Mouse (Mus musculus): ENCODE results near the gene Dpf3. TPM values are rescaled to one million over a fixed set of nuclear protein-coding genes. Genes with fewer than 3 reads are reported as not detected.

Gene Dpf3
- total RNA-seq, 2 experiments from 2014 or later, result 17.4 to 21.3 TPM

GRCm38 (mm10) chr12:83241022-83241421 is 246.5 kb downstream of the Dpf3 start:
- intact Hi-C loops (cut with DNase I), result no loop called here

DNA sequence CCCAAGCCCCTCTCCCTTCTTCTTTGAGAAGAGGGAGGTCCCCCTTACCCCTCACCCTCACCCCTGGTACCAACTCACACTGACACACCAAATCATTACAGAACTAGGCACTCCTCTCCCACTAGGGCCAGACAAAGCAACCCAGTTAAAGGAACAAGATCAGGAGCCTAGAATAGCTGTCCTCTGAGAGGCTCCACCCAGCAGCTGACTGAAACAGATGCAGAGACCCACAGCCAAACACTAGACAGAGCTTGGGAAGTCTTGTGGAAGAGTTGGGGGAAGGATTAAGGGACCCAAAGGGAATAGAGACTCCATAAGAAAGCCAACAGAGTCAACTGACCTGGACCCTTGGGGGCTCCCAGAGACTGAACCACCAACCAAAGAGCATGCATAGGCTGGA is 246.9 kb downstream of the Dpf3 start:
- intact Hi-C loops (cut with DNase I), result no loop called here
- no peak for DNase-seq (ENCODE audit: low spot score)

More at GRCm38 (mm10) chr12:83241022-83241421, 246.5 kb downstream of the Dpf3 start:
- no peak for DNase-seq (ENCODE audit: low spot score)

DNA sequence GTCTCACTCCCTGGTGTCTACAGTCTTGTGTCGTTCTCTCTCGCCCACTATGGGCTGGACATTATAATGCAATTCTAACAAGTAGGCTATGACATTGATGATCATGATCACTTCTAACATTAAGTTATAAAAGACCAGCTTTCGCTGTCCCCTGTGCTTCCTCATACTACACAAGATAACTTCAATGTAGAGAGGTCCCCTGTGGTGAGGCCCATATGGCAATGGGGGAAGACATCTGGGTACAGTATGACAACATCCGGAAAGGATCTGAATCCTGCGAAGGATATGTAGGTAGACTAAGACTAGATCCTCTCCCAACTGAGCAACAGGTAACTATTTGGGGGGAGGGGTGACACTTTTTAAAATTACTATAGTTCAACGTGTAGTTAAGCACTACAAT is 251.7 kb downstream of the Dpf3 start:
- DNase-seq (ENCODE audit: low spot score), result no peak
- intact Hi-C loops (cut with DNase I), result no loop called here

GRCm38 (mm10) chr12:83234981-83235380 is 252.5 kb downstream of the Dpf3 start:
- no peak for DNase-seq (ENCODE audit: low spot score)
- intact Hi-C loops (cut with DNase I), result loop anchor here (5.0 kb wide), 1 partner anchor 78 kb away; no protein-coding TSS in a partner anchor

DNA sequence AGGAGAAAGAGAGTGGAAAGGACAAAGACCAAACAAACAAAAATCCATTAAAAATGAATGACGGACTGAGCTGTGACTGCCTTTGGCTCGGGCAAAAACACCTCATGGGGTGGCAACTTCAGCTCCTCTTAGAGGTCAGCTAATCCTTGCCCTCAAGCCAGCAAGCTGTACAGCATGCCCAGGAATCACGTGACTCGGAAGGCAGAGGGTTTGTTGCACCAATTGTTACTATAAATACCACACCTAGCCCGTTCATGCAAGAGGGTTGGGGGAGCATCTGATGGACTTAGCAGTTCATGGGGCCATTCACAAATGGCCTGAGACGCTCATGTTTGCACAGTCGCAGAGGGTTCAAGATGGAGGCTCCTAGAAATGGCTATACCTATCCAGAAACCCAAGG is 253.9 kb downstream of the Dpf3 start:
- intact Hi-C loops (cut with DNase I), result loop anchor here (5.0 kb wide), 1 partner anchor 76 kb away; no protein-coding TSS in a partner anchor
- DNase-seq (ENCODE audit: low spot score), result no peak

DNA sequence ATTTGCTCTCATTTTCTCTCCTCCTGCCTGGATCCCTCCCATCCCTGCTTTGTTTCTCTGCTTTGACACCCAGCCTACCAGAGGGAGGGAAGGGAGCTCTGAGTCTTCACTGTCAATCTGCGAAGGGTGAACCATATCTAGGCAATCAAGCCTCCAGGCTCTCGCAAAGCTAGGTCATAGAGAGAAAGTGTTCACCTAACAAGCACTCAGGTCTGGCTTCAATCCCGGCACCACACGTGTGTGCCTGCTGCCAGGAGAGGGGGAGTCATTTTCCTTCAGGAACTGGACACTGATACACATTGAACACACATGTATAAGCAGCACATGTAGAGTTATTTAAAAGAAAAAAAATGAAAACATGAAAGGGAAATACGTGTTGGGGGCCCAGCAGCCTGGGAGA is 254.6 kb downstream of the Dpf3 start:
- intact Hi-C loops (cut with DNase I), result loop anchor here (5.0 kb wide), 1 partner anchor 76 kb away; no protein-coding TSS in a partner anchor
- no peak for DNase-seq (ENCODE audit: low spot score)

- intact Hi-C loops (cut with DNase I), result loop anchor here (5.0 kb wide), 1 partner anchor 74 kb away; no protein-coding TSS in a partner anchor
- no peak for DNase-seq (ENCODE audit: low spot score)
Measured at GRCm38 (mm10) chr12:83231258-83231657, 256.3 kb downstream of the Dpf3 start.

DNA sequence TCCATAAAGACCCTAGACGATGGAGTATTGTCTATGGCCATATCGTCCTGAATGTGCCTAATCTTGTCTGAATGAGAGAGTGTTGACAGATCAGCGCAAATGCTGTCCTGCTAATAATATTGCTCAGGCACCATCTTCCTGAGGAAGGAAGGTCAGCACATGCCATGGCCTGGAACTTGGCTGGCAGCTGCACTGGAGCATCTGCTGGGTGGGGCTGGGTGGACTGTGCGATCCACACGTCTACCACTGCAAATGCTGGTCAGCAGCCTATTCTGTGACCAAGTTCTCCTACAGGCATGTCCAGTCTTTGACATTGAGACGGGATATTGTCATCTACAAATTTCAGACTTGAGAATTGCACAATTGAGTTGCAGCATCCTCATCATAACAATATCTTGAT is 257.8 kb downstream of the Dpf3 start:
- intact Hi-C loops (cut with DNase I), result loop anchor here (5.0 kb wide), 1 partner anchor 72 kb away; no protein-coding TSS in a partner anchor
- no peak for DNase-seq (ENCODE audit: low spot score)

DNA sequence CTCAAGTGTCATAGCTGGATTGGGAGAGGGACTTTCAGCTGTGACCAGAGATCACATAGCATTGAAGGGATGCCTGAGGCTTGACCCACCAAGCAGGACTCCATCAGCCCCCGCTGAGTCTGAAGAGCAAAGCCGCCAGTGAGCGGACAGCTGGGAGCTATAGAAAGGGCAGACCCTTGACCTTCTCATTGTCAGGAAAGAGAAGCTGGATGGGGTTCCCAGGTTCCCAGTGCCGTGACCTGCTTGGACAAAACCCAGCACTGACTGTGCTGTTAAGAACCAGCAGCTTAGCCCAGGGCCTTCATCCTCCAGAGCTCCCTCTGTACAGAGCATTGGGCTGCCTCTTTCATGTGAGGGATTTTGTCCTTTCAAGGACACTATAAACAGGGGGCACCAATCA is 260.5 kb downstream of the Dpf3 start:
- intact Hi-C loops (cut with DNase I), result no loop called here
- no peak for DNase-seq (ENCODE audit: low spot score)

DNA sequence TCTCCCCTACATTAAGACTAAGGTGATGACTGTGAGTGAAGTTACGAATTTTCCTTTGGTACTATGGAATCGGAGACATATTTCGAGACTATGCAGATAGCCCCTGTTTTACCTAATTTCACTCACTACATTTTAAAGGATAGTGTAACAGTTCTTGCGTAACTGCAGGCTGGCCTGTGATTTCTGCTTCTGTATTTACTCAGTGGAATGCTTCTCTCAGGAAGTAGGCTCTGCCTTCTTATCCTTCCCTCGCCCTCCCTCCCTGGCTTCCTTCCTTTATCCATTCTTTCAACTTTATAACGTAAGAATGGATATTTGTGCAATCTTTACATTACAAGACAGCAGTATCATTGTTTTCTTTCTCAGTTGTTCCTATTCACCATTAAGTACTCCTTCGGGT is 266.6 kb downstream of the Dpf3 start:
- no peak for DNase-seq (ENCODE audit: low spot score)
- intact Hi-C loops (cut with DNase I), result no loop called here

GRCm38 (mm10) chr12:83213879-83214341 is 273.6 kb downstream of the Dpf3 start:
- DNase-seq (ENCODE audit: low spot score), result no peak
- intact Hi-C loops (cut with DNase I), result loop anchor here (5.0 kb wide), 1 partner anchor 288 kb away; no protein-coding TSS in a partner anchor

GRCm38 (mm10) chr12:83211976-83212375 is 275.5 kb downstream of the Dpf3 start:
- no peak for DNase-seq (ENCODE audit: low spot score)
- intact Hi-C loops (cut with DNase I), result loop anchor here (5.0 kb wide), 1 partner anchor 290 kb away; no protein-coding TSS in a partner anchor

DNA sequence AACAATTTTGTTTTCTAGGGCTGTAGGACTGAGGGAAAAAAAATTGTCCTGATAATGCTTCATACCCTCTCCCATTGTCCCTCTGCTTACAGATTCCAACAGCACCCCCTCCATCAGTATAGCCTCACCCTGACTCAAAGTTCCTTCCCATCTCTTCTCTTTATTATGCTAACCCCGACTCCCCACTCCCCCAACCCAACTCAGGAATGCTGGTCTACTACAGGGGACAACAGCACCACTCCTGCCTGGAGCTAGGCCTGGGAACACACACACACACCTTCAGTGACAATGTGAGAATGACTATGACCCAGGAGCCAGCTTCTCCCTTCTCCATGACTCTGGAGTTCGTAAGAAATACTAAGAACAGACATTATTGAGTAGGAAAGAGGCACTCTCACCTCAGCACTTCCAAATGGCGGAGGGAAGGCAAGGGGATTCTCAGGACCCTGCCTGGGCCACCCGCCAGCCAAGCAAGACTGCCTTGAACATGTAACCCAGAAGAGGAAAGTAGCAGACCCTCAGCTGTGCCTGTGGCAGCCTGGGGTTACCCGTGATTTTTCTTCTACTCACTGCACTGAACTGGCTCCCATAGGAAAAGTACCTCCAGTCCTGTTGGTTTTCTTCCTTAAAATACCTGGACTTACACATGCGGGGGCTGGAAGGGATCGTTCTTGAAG is 276.2 kb downstream of the Dpf3 start:
- intact Hi-C loops (cut with DNase I), result loop anchor here (5.0 kb wide), 1 partner anchor 291 kb away; no protein-coding TSS in a partner anchor
- no peak for DNase-seq (ENCODE audit: low spot score)

GRCm38 (mm10) chr12:83210735-83211134 is 276.8 kb downstream of the Dpf3 start:
- DNase-seq (ENCODE audit: low spot score), result no peak
- intact Hi-C loops (cut with DNase I), result loop anchor here (5.0 kb wide), 1 partner anchor 292 kb away; no protein-coding TSS in a partner anchor

GRCm38 (mm10) chr12:83210294-83210693 is 277.2 kb downstream of the Dpf3 start:
- no peak for DNase-seq (ENCODE audit: low spot score)
- intact Hi-C loops (cut with DNase I), result loop anchor here (5.0 kb wide), 1 partner anchor 292 kb away; no protein-coding TSS in a partner anchor

DNA sequence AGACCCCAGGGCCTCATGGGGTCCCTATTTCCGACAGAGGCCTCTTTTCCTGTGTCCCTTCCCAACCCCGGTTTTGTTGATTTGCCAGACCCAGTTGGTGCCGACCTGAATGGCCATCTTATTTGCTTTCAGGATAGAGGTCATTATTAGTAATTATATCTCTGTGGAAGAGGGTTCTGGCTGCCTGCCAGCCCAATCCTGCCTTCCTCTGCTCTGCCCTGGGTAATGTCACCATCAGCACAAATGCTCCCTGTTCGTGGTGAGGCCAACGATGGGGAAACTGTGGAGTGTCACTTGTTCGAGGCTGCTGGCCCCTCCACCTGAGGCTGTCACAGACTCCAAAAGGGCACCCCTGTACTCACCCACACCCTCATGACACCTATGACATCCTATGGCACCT is 278.1 kb downstream of the Dpf3 start:
- DNase-seq (ENCODE audit: low spot score), result no peak
- intact Hi-C loops (cut with DNase I), result loop anchor here (5.0 kb wide), 1 partner anchor 92 kb away; no protein-coding TSS in a partner anchor

- intact Hi-C loops (cut with DNase I), result loop anchor here (5.0 kb wide), 1 partner anchor 92 kb away; no protein-coding TSS in a partner anchor
- DNase-seq (ENCODE audit: low spot score), result no peak
Measured at GRCm38 (mm10) chr12:83208841-83209240, 278.7 kb downstream of the Dpf3 start.

- intact Hi-C loops (cut with DNase I), result loop anchor here (5.0 kb wide), 1 partner anchor 91 kb away; no protein-coding TSS in a partner anchor
- DNase-seq (ENCODE audit: low spot score), result no peak
Measured at GRCm38 (mm10) chr12:83208011-83208410, 279.5 kb downstream of the Dpf3 start.

- DNase-seq (ENCODE audit: low spot score), result no peak
- intact Hi-C loops (cut with DNase I), result loop anchor here (5.0 kb wide), 1 partner anchor 90 kb away; no protein-coding TSS in a partner anchor
Measured at GRCm38 (mm10) chr12:83207481-83207880, 280.0 kb downstream of the Dpf3 start.

- intact Hi-C loops (cut with DNase I), result loop anchor here (5.0 kb wide), 1 partner anchor 90 kb away; no protein-coding TSS in a partner anchor
Measured at GRCm38 (mm10) chr12:83206866-83207265, 280.6 kb downstream of the Dpf3 start.

GRCm38 (mm10) chr12:83204361-83204760 is 283.2 kb downstream of the Dpf3 start:
- intact Hi-C loops (cut with DNase I), result no loop called here
- no peak for DNase-seq (ENCODE audit: low spot score)

More at GRCm38 (mm10) chr12:83206866-83207265, 280.6 kb downstream of the Dpf3 start:
- DNase-seq (ENCODE audit: low spot score), result no peak

Measured in heart, postnatal 25 days (tissue).